Mouse (Mus musculus) adrenal gland (tissue): ENCODE data around the gene Gpr63.
"Not testable (repeated sequence)": the region's sequence is repeated elsewhere in the genome, so short reads cannot be mapped to it uniquely, and the experiment has no call there.

ENCODE experiments used
- intact Hi-C: fragments of 180-260 bp; cut with DNase I; formaldehyde crosslinking; loops from one replicate; pipeline ENCODE4 v1.15.1; 2025

Gpr63 gene

GRCm38 (mm10) chr4:25055541-25055940 lies 89.3 kb downstream of the Gpr63 start:
- intact Hi-C loops = not testable (repeated sequence)
